Mouse (Mus musculus) CH12.LX (cell line): ENCODE results near the gene Ces1f.

Experiments
- CTCF ChIP-seq, 2 experiments: IDR thresholded peaks in 1 of 2; conservative IDR thresholded peaks in 1 of 2; 2 replicates each; pipeline ENCODE4 v1.5.1; 2011 to 2012; ENCODE audit warnings: low read depth in 2 of 2, low read length in 2 of 2, improper control_type of control experiment in 1 of 2, inconsistent platforms in 1 of 2, mild to moderate bottlenecking in 1 of 2, moderate library complexity in 1 of 2
- EP300 ChIP-seq: IDR thresholded peaks from 2 replicates; pipeline ENCODE4 v1.6.1; 2011; ENCODE audit warnings: low read length, improper control_type of control experiment
- GABPA ChIP-seq: IDR thresholded peaks from 2 replicates; pipeline ENCODE4 v1.6.1; 2012; ENCODE audit warnings: low read depth, low read length, improper control_type of control experiment, inconsistent platforms; ENCODE audit not compliant: insufficient replicate concordance
- MAFK ChIP-seq: IDR thresholded peaks from 2 replicates; pipeline ENCODE4 v1.6.1; 2011; ENCODE audit warnings: low read length, improper control_type of control experiment; ENCODE audit not compliant: insufficient replicate concordance
- MAX ChIP-seq: IDR thresholded peaks from 2 replicates; pipeline ENCODE4 v1.6.1; 2011; ENCODE audit warnings: low read length, improper control_type of control experiment
- POLR2A ChIP-seq: IDR thresholded peaks from 2 replicates; pipeline ENCODE4 v1.6.1; 2011; ENCODE audit warnings: low read depth, mild to moderate bottlenecking, improper control_type of control experiment, low read length
- POLR2AphosphoS2 ChIP-seq: IDR thresholded peaks from 2 replicates; pipeline ENCODE4 v1.6.1; 2011; ENCODE audit warnings: low read depth, low read length, improper control_type of control experiment
- SIN3A ChIP-seq: IDR thresholded peaks from 2 replicates; pipeline ENCODE4 v1.6.1; 2012; ENCODE audit warnings: low read length, improper control_type of control experiment, inconsistent platforms
- TCF12 ChIP-seq: IDR thresholded peaks from 2 replicates; pipeline ENCODE4 v1.6.1; 2014; ENCODE audit warnings: low read depth, mild to moderate bottlenecking, inconsistent platforms, low read length, improper control_type of control experiment
- UBTF ChIP-seq: IDR thresholded peaks from 2 replicates; pipeline ENCODE4 v1.6.1; 2012; ENCODE audit warnings: low read depth, mild to moderate bottlenecking, inconsistent platforms, low read length, improper control_type of control experiment, moderate library complexity
- USF1 ChIP-seq: IDR thresholded peaks from 2 replicates; pipeline ENCODE4 v1.6.1; 2014; ENCODE audit warnings: low read depth, mild to moderate bottlenecking, inconsistent platforms, low read length, improper control_type of control experiment
- USF2 ChIP-seq: conservative IDR thresholded peaks from 2 replicates; pipeline ENCODE4 v1.6.1; 2011; ENCODE audit warnings: low read depth, low read length, improper control_type of control experiment
- ZKSCAN1 ChIP-seq: IDR thresholded peaks from 2 replicates; pipeline ENCODE4 v1.6.1; 2012; ENCODE audit warnings: low read depth, inconsistent platforms, low read length, improper control_type of control experiment, borderline replicate concordance
- ZMIZ1 ChIP-seq: IDR thresholded peaks from 2 replicates; pipeline ENCODE4 v1.6.1; 2012; ENCODE audit warnings: low read depth, mild to moderate bottlenecking, inconsistent platforms, low read length, improper control_type of control experiment

DNA sequence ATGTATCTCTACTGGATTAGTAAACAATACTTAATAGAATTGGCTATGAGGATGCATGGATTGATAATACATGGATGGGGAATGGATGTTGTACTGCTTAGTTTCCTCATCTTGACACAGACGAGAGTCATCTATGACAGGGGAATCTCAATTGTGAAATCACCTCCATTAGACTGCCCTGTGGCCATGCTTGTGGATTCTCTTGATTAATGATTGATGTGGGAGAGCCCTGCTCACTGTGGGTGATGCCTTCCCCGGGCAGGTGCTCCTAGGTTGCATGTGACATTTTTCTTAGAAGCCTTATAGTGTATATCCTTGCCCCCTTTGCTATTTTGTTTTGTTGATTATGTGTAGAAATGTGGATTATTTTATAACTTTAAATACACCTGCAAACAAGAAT, 45.6 kb upstream of the Ces1f start:
- TF ChIP-seq TCF12 (no peak), CTCF (conservative IDR thresholded peaks at IDR 0.05 in 1 of 2, IDR thresholded peaks at IDR 0.05 in 1 of 2; ENCODE audit: low read depth in 2 of 2, low read length in 2 of 2) (no peak), ZMIZ1 (no peak), POLR2AphosphoS2 (no peak), POLR2A (no peak), MAFK (no peak), MAX (no peak), EP300 (no peak), UBTF (no peak), USF2 (no peak), GABPA (no peak), SIN3A (no peak), ZKSCAN1 (no peak), USF1 (no peak)
